Comparison of ENCODE assay signal across 27 mouse cellular contexts in the genomic region with DNA sequence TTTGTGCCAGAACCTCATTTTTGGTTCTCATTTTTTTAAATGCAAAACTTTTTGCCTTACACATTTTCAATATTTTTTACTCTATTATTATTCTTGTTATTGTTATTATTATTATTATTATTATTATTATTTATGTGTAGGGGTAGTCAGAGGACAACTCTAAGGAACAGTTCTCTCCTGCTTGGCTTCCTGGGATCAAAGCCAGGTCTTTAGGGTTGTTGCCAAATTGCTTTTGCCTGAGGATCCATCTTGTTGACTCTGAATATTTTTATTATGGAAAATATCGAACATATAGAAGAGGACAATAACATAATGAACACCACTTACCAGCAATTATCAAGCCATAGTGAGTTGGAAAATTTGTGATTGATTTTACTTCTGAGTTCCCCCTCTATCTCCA. TPM values are rescaled to one million over a fixed set of nuclear protein-coding genes. Genes with fewer than 3 reads are reported as not detected.
DNase-seq lines count a peak whose midpoint lies in the region; ATAC-seq and TF ChIP-seq lines count a peak whose summit lies in the region.
"Had no signal": no experiment of that assay in that cellular context is flagged by ENCODE, and none has a peak within 500 bp of the region (broad histone marks: within the 10 kb centered on the region; RNA-seq: fewer than 3 reads in every experiment).

No protein-coding gene starts in this region.

- no peak overlapping the region for H3K9ac ChIP-seq in hindbrain, postnatal 0 days (replicated peaks; ENCODE audit: low read length)
- no peak overlapping the region for H3K9ac ChIP-seq in hindbrain, embryonic 11.5 days (ENCODE audit: low read depth, low read length)
- H3K9ac ChIP-seq: embryonic facial prominence, embryonic 13.5 days; forebrain, embryonic 12.5 days; heart, embryonic 15.5 days; neural tube, embryonic 15.5 days had no signal

- H3K4me1 ChIP-seq in hindbrain, postnatal 0 days (ENCODE audit: insufficient read depth, low read length): peaks cover 4% of the 10 kb centered on the region
- H3K4me1 ChIP-seq in hindbrain, embryonic 11.5 days (replicated peaks; ENCODE audit: control insufficient read depth, insufficient read depth, low read length): no peaks in the 10 kb centered on the region

- TF ChIP-seq CTCF in hindbrain, postnatal 0 days (IDR thresholded peaks at IDR 0.05; ENCODE audit: low read depth): no peak

- peak overlapping the region; percentile 64; the same call in 1 of the 2 replicates for H3K4me2 ChIP-seq in hindbrain, postnatal 0 days (ENCODE audit: low read depth, low read length)
- no peak overlapping the region for H3K4me2 ChIP-seq in hindbrain, embryonic 11.5 days (replicated peaks; ENCODE audit: low read depth, low read length)

- no peak overlapping the region for H3K27ac ChIP-seq in hindbrain, postnatal 0 days
- no peak overlapping the region for H3K27ac ChIP-seq in hindbrain, embryonic 11.5 days (ENCODE audit: low read depth, low read length)
- H3K27ac ChIP-seq: embryonic facial prominence, embryonic 13.5 days; forebrain, embryonic 12.5 days; heart, embryonic 15.5 days; limb, embryonic 10.5 days; midbrain, embryonic 10.5 days; neural tube, embryonic 15.5 days had no signal

- 67% methylated on average over 1 of the region's 1 CpGs for WGBS in hindbrain, postnatal 0 days
- WGBS in hindbrain, embryonic 11.5 days: 90% methylated on average over 1 of the region's 1 CpGs

- no peaks in the 10 kb centered on the region for H3K36me3 ChIP-seq in hindbrain, postnatal 0 days (ENCODE audit: insufficient read depth, low read length)
- H3K36me3 ChIP-seq in hindbrain, embryonic 11.5 days (ENCODE audit: control insufficient read depth, insufficient read depth, low read length): no peaks in the 10 kb centered on the region
- H3K36me3 ChIP-seq: embryonic facial prominence, embryonic 13.5 days; forebrain, embryonic 12.5 days; heart, embryonic 15.5 days; limb, embryonic 10.5 days; midbrain, embryonic 10.5 days; neural tube, embryonic 15.5 days had no signal

- DNase-seq in cerebellum, adult 9-10 months: peak; percentile 65
- DNase-seq in hindbrain, postnatal 0 days (ENCODE audit: low spot score): no peak
- no peak for DNase-seq in hindbrain, embryonic 11.5 days (ENCODE audit: low spot score)
- DNase-seq in cerebellum, adult 9-11 months: peak; percentile 49
- peak; percentile 26 to 40 for DNase-seq in cerebellum, postnatal 36 days
- no peak for DNase-seq in frontal cortex, postnatal 14 days (ENCODE audit: low spot score in 2 of 2)
- DNase-seq: B cell, adult 2 months; embryo, embryonic 11 days; gastrocnemius, postnatal 10 days; heart, postnatal 4 days; kidney, postnatal 4 days; layer of hippocampus, adult 9-11 months; liver; thymus, adult 18-20 months; thymus, postnatal 36 days had no signal

- no peak overlapping the region for H3K4me3 ChIP-seq in hindbrain, postnatal 0 days (ENCODE audit: low read length)
- H3K4me3 ChIP-seq in hindbrain, embryonic 11.5 days (ENCODE audit: low read depth, low read length): no peak overlapping the region
- H3K4me3 ChIP-seq: embryonic facial prominence, embryonic 13.5 days; forebrain, embryonic 12.5 days; heart, embryonic 15.5 days; limb, embryonic 10.5 days; neural tube, embryonic 15.5 days had no signal

- no peak for ATAC-seq in cerebellum, adult (ENCODE audit: insufficient number of reproducible peaks, low FRiP score, low TSS enrichment)
- no peak for ATAC-seq in hindbrain, postnatal 0 days
- no peak for ATAC-seq in hindbrain, embryonic 11.5 days (ENCODE audit: low FRiP score)
- ATAC-seq: intestine, postnatal 0 days; lung, postnatal 0 days; Patski had no signal

- no peaks in the 10 kb centered on the region for H3K27me3 ChIP-seq in hindbrain, postnatal 0 days (ENCODE audit: insufficient read depth, low read length)
- no peaks in the 10 kb centered on the region for H3K27me3 ChIP-seq in hindbrain, embryonic 11.5 days (ENCODE audit: control insufficient read depth, insufficient read depth, low read length)
- H3K27me3 ChIP-seq: CH12.LX; embryonic facial prominence, embryonic 13.5 days; forebrain, embryonic 12.5 days; heart, embryonic 15.5 days; neural tube, embryonic 15.5 days; Patski had no signal

- H3K9me3 ChIP-seq in hindbrain, postnatal 0 days (ENCODE audit: low read length): no peaks in the 10 kb centered on the region
- no peaks in the 10 kb centered on the region for H3K9me3 ChIP-seq in hindbrain, embryonic 11.5 days (ENCODE audit: control insufficient read depth, low read length)
- H3K9me3 ChIP-seq: embryonic facial prominence, embryonic 13.5 days; forebrain, embryonic 12.5 days; G1E; heart, embryonic 15.5 days; limb, embryonic 10.5 days; midbrain, embryonic 10.5 days; neural tube, embryonic 15.5 days had no signal

RNA-seq across cellular contexts. Expression of a gene that starts 3.1 kb away (rescaled TPM):
- 34.5 and 37.7 TPM in 2 replicates for total RNA-seq in hindbrain, postnatal 0 days (2014; rRNA removed)
- 10.2 and 11.1 TPM in 2 replicates for polyA plus RNA-seq in hindbrain, postnatal 0 days (2015; fragmentation: Nextera tagmentation; extraction: Ambion mirVana)
- 36.8 and 48.5 TPM in 2 replicates for polyA plus RNA-seq in hindbrain, embryonic 11.5 days (2014; fragmentation: Nextera tagmentation; extraction: Ambion mirVana)

Comparison
In these comparisons a context has a peak if more than half of its experiments do, and no peak if none do; other contexts are left out.
1. DNase-seq: peak in cerebellum, adult 9-10 months (single experiment), cerebellum, adult 9-11 months (single experiment) and cerebellum, postnatal 36 days (2 of 2); none in hindbrain, postnatal 0 days (single experiment), hindbrain, embryonic 11.5 days (single experiment) and frontal cortex, postnatal 14 days (0 of 2).